9 mouse cellular contexts compared by ENCODE assay signal in the genomic region with DNA sequence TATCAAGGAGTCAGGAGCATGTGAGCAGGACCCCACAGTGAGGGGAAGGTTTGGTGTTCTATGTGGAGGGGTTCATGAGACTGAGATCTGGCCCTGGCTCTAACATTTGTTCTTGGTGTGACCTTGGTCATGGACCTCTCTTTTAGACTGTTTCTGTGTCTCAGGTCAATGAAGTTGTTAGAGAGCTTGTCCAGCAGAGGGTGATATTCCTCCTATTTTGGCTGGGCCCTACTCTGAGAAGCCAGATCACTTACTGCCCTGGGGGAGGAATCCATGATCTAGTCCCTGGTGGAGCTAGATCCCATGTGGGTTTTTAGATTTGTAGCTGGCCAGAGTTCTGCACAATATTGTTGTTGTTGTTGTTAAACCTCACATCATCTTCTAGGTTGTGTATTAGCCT. TPM values are rescaled to one million over a fixed set of nuclear protein-coding genes. Genes with fewer than 3 reads are reported as not detected.
DNase-seq lines count a peak whose midpoint lies in the region; ATAC-seq and TF ChIP-seq lines count a peak whose summit lies in the region.
"Had no signal": no experiment of that assay in that cellular context is flagged by ENCODE, and none has a peak within 500 bp of the region (broad histone marks: within the 10 kb centered on the region; RNA-seq: fewer than 3 reads in every experiment).

No protein-coding gene starts in this region.

- H3K9ac ChIP-seq in liver, adult 2 months (ENCODE audit: low read depth, low read length), result no peak overlapping the region
- no peak overlapping the region for H3K9ac ChIP-seq in liver, embryonic 12.5 days
- no peak overlapping the region for H3K9ac ChIP-seq in intestine, postnatal 0 days (ENCODE audit: low read depth, low read length)
- no peak overlapping the region for H3K9ac ChIP-seq in lung, embryonic 14.5 days

- peak; percentile 48 for DNase-seq in liver, adult 2 months (ENCODE audit: extremely low read depth, low read depth, low spot score)
- DNase-seq in Patski (ENCODE audit: low read depth, low spot score), result no peak
- DNase-seq in cerebellum, postnatal 14 days, result peak; percentile 47 to 59
- DNase-seq in lung, embryonic 14.5 days, result peak; percentile 82
- DNase-seq in right cerebral cortex, adult 18-20 months, result no peak

- no peak overlapping the region for H3K27ac ChIP-seq in liver, adult 2 months (replicated peaks; ENCODE audit: insufficient read depth, low read depth, low read length)
- H3K27ac ChIP-seq in liver, embryonic 12.5 days, result no peak overlapping the region
- H3K27ac ChIP-seq in intestine, postnatal 0 days (ENCODE audit: low read depth, low read length), result no peak overlapping the region
- no peak overlapping the region for H3K27ac ChIP-seq in lung, embryonic 14.5 days (ENCODE audit: low read depth)

- H3K36me3 ChIP-seq in liver, adult 2 months (ENCODE audit: control insufficient read depth, insufficient read depth, low read length), result no peaks in the 10 kb centered on the region
- H3K36me3 ChIP-seq in liver, embryonic 12.5 days, result no peaks in the 10 kb centered on the region
- H3K36me3 ChIP-seq in intestine, postnatal 0 days (ENCODE audit: control insufficient read depth, insufficient read depth), result no peaks in the 10 kb centered on the region
- H3K36me3 ChIP-seq in lung, embryonic 14.5 days (ENCODE audit: insufficient read depth), result no peaks in the 10 kb centered on the region

- H3K27me3 ChIP-seq in liver, adult 2 months (ENCODE audit: control insufficient read depth, insufficient read depth, low read length), result no peaks in the 10 kb centered on the region
- no peaks in the 10 kb centered on the region for H3K27me3 ChIP-seq in liver, embryonic 12.5 days (replicated peaks)
- no peaks in the 10 kb centered on the region for H3K27me3 ChIP-seq in Patski
- H3K27me3 ChIP-seq in intestine, postnatal 0 days (replicated peaks; ENCODE audit: control insufficient read depth, insufficient read depth, low read length), result no peaks in the 10 kb centered on the region
- H3K27me3 ChIP-seq in lung, embryonic 14.5 days (ENCODE audit: insufficient read depth, low read length), result no peaks in the 10 kb centered on the region

- no peak for ATAC-seq in liver, embryonic 12.5 days
- no peak for ATAC-seq in Patski
- no peak for ATAC-seq in intestine, postnatal 0 days
- 0 out of 2 replicates have a peak, but pooled peaks have one; percentile 32 for ATAC-seq in lung, embryonic 14.5 days (ENCODE audit: insufficient read depth)

- no peak overlapping the region for H3K4me3 ChIP-seq in liver, adult 2 months (ENCODE audit: insufficient read depth, low read depth, low read length)
- no peak overlapping the region for H3K4me3 ChIP-seq in liver, embryonic 12.5 days
- H3K4me3 ChIP-seq in intestine, postnatal 0 days (ENCODE audit: low read depth, low read length), result no peak overlapping the region
- H3K4me3 ChIP-seq in lung, embryonic 14.5 days (ENCODE audit: low read depth, low read length), result no peak overlapping the region

- H3K4me2 ChIP-seq in liver, embryonic 12.5 days, result no peak overlapping the region
- H3K4me2 ChIP-seq in intestine, postnatal 0 days (replicated peaks; ENCODE audit: low read depth), result no peak overlapping the region
- no peak overlapping the region for H3K4me2 ChIP-seq in lung, embryonic 14.5 days

- H3K9me3 ChIP-seq in liver, embryonic 12.5 days (replicated peaks), result no peaks in the 10 kb centered on the region
- H3K9me3 ChIP-seq in intestine, postnatal 0 days (ENCODE audit: control insufficient read depth), result no peaks in the 10 kb centered on the region
- H3K9me3 ChIP-seq in lung, embryonic 14.5 days (ENCODE audit: low read depth, low read length), result no peaks in the 10 kb centered on the region

- H3K4me1 ChIP-seq in liver, adult 2 months (ENCODE audit: control insufficient read depth, insufficient read depth, low read length), result no peaks in the 10 kb centered on the region
- no peaks in the 10 kb centered on the region for H3K4me1 ChIP-seq in liver, embryonic 12.5 days
- H3K4me1 ChIP-seq in intestine, postnatal 0 days (replicated peaks; ENCODE audit: control insufficient read depth, insufficient read depth, low read length), result 0 out of 2 replicates have a peak, but pooled peaks cover 12% of the 10 kb centered on the region
- H3K4me1 ChIP-seq in lung, embryonic 14.5 days (ENCODE audit: insufficient read depth), result peaks cover 3% of the 10 kb centered on the region; the same call in 1 of the 2 replicates

- TF ChIP-seq CTCF in liver, adult 2 months (IDR thresholded peaks at IDR 0.05; ENCODE audit: low read depth, low read length), result peak; percentile 56
- peak; percentile 74 for TF ChIP-seq CTCF in Patski (IDR thresholded peaks at IDR 0.05)
- TF ChIP-seq CTCF in intestine, postnatal 0 days (IDR thresholded peaks at IDR 0.05; ENCODE audit: low read depth), result peak; percentile 85
- TF ChIP-seq CTCF in lung, embryonic 14.5 days (IDR thresholded peaks at IDR 0.05; ENCODE audit: low read depth), result peak; percentile 70

- no peak for TF ChIP-seq POLR2A in liver, adult 2 months (IDR thresholded peaks at IDR 0.05; ENCODE audit: extremely low read depth, insufficient read depth, low read length)

- CTCF ChIA-PET in Patski (lab: Charles Lee), result interaction anchor here (0.7 to 2.2 kb wide), 17 partner anchors 11 to 269 kb away, joined by 3 to 15 read pairs (median 5); no protein-coding TSS in a partner anchor

- H3K79me2 ChIP-seq in liver, adult 2 months (ENCODE audit: control insufficient read depth, insufficient read depth, low read length), result no peaks in the 10 kb centered on the region

- POLR2A ChIA-PET in Patski (lab: Charles Lee), result no interaction called here

- in situ Hi-C loops in Patski (cut with MboI; ENCODE audit: low pct_unique_long_range_greater_than_20kb), result loop anchor here (5.0 to 25.0 kb wide), 4 partner anchors 156 to 801 kb away; no protein-coding TSS in a partner anchor

RNA-seq across cellular contexts. Expression of gene Gm11214, which starts 23.0 kb away (rescaled TPM):
- total RNA-seq in liver, adult 2 months (2014; rRNA removed), result not detected in 2 replicates
- not detected in 2 replicates for polyA plus RNA-seq in liver, adult 2 months (2012; rRNA removed)
- polyA plus RNA-seq in liver, embryonic 12.5 days (2016; fragmentation: Nextera tagmentation; extraction: Ambion mirVana), result not detected in 2 replicates
- polyA plus RNA-seq in Patski (2021), result not detected
- polyA plus RNA-seq in intestine, postnatal 0 days (2015; fragmentation: Nextera tagmentation; extraction: Ambion mirVana), result not detected in 2 replicates
- not detected in 2 replicates for polyA plus RNA-seq in lung, embryonic 14.5 days (2014; fragmentation: Nextera tagmentation; extraction: Ambion mirVana)
- total RNA-seq: layer of hippocampus, postnatal 25 days had no signal
- polyA plus RNA-seq: neural tube, embryonic 11.5 days had no signal

RNA-seq across cellular contexts. Expression of gene Tnfsf15, which starts 58.8 kb away (rescaled TPM):
- total RNA-seq in liver, adult 2 months (2014; rRNA removed), result 0.28 and 0.40 TPM in 2 replicates
- polyA plus RNA-seq in liver, adult 2 months (2012; rRNA removed), result not detected in 2 replicates
- not detected in 2 replicates for polyA plus RNA-seq in liver, embryonic 12.5 days (2016; fragmentation: Nextera tagmentation; extraction: Ambion mirVana)
- polyA plus RNA-seq in Patski (2021), result 0.03 TPM
- polyA plus RNA-seq in intestine, postnatal 0 days (2015; fragmentation: Nextera tagmentation; extraction: Ambion mirVana), result 0.07 and 0.09 TPM in 2 replicates
- 0.08 and 0.14 TPM in 2 replicates for polyA plus RNA-seq in lung, embryonic 14.5 days (2014; fragmentation: Nextera tagmentation; extraction: Ambion mirVana)
- total RNA-seq: layer of hippocampus, postnatal 25 days had no signal
- polyA plus RNA-seq: neural tube, embryonic 11.5 days had no signal

Comparison
In these comparisons a context has a peak if more than half of its experiments do, and no peak if none do; other contexts are left out.
1. DNase-seq: peak in liver, adult 2 months (single experiment), cerebellum, postnatal 14 days (2 of 2) and lung, embryonic 14.5 days (single experiment); none in Patski (single experiment) and right cerebral cortex, adult 18-20 months (single experiment).
2. Peak in every context shown above with its lines, with median percentiles within 50 percentile points of each other: CTCF ChIP-seq.